Mouse (Mus musculus): ENCODE measurements around the gene Srebf1.

Gene Srebf1

DNA sequence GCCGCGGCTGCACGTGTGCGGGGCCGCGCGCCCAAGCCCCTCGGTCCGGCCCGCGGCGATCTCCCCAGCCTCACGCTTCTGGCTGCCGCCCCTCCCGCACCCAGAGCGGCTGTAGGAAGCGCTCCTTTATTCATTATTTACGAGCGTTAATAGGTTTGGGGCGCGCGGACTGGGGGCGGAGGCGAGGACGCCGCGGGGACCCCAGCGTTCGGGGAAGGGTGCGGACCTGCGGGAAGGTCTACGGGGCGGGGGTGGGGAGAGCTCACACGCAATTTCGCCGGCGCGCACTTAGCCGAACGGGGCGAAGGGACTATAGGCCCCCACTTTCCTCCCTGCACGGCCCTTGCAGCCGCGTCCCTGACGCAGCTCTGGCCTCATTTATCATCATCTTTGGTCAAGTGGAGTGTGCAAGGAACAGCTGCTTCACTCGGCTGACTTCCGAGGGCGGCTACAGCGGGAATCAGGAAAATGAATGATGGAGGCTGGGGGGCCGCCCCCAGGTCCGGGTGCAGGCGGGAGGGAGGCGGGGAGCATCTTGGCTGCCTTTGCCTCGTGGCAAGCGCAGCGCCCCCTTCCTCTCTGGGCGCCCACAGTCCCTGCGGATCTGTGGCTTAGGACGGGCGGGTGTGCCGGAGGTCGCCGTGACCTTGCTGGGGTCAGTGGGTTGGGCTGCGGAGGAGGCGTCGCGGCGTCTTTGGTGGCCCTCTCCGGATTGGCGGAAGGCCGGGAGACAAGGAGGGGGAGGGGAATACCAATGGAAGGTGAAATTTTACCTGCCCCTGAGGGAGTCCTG, 46.0 kb downstream of the Srebf1 start:
- DNase-seq = peak; percentile 63

DNA sequence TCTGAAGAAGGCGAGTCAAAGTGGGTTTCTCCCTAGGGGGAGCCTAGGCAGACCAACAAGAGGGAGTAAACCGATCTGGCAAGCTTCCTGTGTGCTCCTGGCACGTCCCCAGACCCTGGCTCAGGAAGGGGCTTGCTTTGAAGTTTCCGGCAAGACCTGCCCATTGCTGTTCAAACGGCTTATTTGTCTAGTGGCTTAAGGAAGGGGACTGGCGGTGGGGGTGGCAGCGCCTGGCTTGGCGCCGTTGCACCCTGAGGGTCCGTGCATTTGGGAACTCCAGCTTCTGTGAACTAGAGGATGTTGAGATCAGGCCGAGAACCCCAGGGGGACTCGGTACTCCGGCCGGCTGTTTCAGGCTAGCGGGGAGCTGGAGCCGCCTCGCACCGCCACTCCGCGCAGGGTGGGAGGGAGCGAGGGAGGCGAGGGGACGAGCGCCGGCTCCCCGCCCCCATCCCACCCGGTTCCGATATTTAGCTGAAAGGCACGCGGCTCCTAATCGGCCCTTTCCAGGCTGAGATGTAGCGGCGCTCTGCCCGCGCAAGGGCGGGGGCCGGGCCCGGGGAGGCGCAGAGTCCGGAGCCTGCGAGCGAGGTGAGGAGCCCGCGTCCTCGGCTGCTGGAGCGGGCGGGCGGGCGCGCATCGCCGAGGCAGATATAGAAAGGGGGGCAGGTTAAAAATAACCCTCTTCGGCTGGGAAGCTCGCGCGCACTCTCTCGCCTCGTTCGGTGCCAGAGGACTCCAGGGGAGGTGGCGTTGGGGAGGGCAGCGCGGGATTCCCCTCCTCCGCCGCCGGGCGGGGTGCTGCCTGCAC, 46.8 kb downstream of the Srebf1 start:
- peak; percentile 56 for DNase-seq

DNA sequence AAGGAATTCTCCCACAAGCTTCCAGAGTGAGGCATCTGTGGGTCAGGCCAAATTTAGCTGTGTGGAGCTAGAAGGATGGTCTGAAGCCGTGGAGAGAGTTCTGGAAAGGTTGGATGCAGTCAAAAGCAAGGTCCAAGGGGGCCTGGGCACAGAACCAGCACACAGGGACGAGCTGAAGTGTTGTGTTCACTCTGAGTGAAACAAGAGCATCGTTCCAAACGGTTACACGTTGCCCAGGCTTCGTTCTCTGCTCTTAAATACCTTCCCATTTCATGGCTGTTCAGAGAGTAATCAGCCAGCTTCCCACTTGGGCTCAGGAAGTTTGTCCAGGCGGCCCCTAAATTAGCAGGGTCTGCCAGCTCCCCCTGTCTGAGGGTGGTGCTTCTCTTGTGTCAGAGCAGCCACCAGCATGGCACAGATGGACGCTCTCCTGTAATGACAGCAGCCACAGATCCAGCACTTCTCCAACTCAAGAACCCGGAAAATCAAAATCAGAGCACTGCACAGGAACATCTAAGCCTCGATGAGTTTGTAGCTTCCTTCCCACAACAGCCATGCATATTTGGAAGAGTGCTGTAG, 48.7 kb downstream of the Srebf1 start:
- no peak for DNase-seq

DNA sequence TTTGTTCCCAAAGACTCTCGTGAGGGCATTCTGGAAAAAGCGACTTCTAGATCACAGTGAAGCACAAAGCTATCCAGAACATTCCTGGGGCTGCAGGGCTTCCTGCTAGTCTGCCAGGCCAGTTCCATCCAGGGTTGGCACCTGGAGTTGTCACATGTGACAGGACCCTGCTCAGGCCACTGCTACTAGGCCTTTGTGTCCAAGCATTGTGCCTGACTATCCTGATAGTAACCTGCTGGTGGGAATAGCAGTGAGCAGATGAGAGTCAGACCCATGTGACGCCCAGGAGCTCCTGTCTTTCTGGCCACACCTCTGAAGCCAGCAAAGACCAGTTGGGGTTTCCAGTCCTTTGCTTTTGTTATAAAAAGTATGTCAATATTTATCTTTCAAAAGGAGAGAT, 50.3 kb downstream of the Srebf1 start:
- DNase-seq = no peak

DNA sequence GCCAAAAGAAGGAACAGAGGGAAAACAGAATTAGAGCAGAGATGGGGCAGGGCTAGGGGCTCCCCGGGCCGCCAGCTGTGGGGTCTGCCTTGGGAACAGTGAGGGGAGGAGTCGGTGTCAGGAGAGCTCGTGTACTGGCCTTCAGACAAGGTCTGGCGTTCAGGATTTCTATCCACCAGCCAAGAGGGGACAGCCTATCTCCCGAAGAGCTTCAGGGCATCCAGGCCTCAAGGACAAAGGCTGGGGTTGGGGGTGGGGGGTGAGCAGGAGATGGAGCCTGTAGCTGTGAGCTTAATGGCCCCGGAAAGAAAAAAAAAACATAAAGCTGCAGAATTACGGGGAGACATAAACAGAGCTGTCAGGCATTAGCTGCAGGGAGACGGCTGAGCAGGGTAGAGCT, 53.6 kb downstream of the Srebf1 start:
- no peak for DNase-seq

DNA sequence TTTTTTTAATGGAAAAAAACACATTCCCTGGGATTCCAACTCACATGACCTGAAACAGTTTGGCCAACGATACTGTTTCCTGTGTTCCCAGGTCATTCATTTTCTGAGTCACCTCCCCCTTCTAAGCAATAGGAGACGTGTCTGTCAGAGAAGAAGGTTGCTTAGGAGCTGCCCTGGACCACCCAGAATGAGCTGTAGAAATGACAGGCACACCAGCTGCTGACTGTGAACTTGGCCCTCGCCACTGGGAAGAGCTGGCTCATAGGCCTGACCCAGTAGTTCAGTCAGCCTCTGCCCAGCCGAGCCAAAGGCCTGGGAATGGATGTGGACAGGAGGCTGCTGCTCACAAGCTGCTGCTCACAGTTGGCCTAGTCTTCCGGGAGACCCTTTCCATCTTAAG, 57.3 kb downstream of the Srebf1 start:
- DNase-seq = no peak

DNA sequence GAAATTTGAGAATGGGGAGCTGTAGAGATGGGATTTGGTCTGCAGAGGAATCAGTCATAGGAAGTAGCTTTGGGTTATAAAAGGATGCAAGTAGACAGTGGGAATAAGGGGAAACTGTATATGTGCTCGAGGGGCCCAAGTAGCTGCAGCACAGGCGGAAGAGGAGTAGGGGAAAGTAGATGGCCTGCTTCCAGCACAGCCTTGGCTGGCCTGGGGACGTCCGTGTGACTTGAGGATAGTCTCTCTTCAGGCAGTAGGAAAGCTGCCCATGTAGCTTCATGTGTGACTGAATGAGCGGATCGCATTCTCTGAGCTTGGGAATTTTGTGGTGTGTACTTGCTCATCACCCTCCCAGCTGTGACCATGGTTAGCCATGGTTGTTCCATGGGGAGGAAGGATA, 57.9 kb downstream of the Srebf1 start:
- DNase-seq = no peak

DNA sequence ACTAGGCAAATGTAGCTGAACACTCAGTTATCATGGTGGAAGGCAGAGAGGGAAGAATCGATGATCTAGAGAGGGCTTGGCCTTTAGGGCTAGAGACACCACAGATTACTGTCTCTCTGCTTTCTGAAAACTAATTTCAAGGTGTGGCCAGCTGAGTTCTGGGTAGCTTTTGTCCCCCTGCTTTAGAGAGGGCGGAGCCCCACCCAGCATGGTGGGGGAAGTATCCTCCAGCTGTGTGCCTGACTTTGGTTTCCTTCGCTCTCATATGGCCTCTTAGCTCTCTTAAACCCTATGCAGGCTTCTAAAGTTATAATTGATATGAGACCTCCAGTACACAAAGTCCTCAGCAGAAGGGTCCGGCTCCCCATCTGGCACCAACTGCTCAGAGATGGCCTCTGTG, 59.0 kb downstream of the Srebf1 start:
- DNase-seq = no peak

DNA sequence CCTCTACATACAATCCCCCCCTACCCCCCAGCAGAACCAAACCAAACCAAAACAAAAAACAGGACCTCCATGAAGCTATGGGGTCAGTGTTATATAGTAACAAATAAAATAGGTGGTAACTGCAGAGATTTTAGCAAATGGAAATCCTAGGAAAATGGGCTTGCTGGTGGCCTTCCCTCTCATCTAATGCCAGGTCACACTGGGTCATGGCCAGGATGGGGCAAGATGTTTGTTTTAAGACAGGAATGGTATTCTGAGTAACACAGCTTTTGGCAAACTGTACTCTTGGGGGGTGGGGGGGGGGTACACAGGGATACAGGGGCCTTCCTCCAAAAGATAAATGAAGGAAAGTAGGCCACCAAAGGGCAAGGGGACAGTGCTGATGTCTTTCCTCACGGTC, 59.8 kb downstream of the Srebf1 start:
- no peak for DNase-seq

DNA sequence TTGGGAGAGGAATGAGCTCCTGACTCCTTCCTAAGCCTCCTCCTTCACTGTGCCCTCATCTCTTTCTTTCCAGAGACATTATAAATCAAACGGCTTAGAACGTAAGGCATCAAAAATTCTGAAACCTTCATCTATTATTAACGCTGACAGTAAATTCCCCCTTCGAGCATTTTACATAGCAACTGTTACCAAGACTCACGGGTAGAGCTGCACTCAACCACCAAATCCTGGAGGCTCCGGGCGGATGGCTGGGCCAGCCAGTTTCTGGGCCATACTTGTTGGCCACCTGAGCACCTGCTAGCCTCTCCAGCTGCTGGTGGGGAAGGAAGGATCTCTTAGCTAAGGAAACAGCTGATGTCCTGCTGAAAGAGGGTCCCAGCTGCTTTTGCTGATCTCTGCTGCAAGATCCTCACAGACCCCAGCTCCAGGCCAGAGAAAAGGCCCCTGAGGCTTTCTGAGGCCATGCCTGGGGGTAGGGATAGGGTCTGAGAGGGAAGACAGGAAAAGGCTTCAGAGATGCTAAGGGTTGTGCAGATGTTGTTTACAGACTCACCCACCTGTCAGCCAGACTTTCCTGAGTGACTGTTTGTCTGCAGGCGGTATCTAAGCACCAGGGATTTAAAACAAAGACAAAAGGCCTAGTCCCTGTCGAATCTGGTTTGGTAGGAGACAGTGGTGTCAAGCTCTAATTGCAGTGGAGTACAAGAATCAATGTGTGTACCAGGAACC, 61.1 kb downstream of the Srebf1 start:
- no peak for DNase-seq

DNA sequence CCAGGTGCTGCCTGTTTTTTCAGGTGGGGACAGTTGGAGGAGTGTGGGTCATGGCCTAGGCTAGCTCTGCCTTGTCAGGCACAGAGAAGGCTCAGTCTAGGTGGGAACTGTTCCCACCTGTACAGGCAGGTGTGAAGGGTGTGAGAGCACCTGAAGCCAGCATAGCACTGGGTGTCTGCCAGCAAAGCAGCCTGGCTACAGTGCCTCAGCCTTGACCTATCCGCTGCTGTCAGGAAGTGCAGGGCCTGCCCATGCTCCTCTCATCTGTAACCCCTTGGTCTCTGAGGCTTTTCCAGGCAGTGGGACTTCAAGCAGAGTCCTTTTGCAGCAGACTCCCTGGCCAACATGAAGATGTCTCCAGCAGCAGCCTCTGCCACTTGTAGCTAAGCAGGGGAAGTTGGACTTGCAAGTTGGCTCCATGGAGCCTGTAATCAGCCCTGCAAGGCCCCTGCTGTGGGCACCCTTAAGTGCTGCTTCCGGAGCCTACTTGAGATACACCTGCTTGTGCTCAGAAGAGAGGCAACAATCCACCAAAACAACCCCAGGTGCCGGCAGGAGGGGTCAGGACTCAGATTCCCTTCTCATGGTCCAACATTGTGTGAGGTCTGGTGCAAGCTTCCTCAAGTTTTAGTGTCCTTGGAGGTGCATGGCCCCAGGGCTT, 61.8 kb downstream of the Srebf1 start:
- DNase-seq = no peak

DNA sequence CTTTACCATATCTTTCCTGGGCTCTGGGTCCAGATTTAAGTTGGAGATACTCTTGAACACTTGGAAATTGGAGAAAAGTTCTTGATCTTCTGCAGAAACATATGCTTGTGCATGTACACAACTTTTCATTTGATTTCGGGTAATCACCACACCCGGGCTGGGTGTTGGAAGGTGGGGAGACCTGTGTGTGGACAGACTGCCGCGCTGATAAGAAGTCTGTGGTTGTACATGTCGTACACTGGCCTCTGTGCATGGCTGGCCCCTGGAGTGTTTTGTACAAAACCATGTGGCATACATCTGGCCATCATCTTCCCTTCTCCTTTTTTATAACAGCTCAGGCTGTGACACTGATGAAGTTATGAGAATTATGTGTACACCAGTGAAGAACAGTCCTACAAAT, 62.4 kb downstream of the Srebf1 start:
- DNase-seq = no peak

DNA sequence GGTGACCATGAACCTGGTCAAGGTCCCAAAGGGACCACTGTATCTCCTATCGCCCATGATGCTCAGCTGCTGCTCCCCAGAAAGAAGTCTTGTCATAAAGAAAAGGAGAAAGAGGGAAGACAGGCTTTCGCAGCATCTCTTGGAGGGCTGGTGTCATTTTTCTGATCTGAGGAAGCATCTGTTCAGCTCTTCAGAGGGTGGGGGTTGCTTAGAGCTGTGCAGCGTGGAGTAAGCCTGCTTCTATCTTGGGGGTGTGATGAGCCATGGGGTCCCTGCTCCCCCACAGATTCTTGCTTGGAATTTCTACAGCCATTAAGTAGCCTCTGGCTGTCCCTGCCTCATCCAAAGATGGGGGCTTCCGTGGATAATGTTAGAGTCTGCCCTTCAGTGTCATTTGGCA, 64.1 kb downstream of the Srebf1 start:
- DNase-seq = no peak

DNA sequence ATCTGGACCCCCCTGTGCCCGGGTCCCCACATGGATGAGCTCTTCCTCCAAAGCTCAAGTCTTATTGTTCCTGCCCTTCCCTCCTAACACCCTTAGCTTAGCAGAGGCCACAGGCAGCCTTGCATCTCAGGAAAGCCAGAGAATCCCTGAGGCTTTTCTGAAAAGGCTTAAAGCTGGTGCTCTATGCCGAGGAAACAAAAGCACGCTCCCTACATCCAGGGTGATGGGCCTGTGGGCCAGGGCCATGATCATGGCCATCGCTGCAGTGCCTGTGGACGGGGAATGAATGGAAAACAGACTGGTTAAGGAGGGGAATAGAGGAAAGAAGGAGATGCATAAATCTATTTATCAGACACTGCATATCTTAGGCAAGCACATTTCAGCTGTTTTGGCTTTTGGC, 66.7 kb downstream of the Srebf1 start:
- DNase-seq = no peak

DNA sequence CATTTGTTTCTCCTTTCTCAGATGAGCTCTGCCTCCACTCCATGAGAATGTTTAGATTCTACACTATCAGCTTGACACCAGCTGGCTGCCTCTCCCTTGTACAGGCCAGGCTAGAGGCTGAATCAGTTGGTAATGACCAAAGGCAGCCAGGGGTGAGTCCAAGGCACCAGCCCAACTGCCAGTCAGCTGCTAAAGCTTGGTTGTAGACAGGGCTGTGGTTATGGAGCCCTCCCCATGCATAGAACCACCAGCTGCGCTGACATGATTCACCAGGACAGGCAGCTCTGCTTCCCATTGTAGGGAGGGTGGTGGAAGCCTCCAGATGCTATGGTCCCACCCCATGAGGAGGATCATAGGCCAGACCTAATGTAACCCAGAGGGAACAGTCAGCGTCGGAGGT, 68.4 kb downstream of the Srebf1 start:
- DNase-seq = no peak

DNA sequence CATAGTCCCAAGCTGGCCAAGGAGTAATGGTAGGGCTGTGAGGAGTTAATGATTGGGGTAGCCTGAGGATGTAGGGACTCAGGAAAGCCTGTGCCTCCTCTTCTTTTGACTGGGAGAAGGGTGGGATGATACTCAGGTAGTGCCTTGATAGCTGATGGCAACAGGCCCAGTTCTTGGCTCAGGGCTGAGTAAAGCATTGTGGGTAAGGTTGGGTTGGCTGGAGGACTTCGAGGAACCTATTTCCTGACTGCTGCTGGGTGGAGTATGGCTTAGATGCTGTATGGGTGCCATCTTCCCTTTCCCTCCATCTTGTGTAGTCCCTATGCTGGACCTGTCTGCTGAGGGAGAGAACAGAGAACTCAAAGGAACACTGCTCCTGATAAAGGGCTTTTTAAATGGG, 70.0 kb downstream of the Srebf1 start:
- DNase-seq = no peak

DNA sequence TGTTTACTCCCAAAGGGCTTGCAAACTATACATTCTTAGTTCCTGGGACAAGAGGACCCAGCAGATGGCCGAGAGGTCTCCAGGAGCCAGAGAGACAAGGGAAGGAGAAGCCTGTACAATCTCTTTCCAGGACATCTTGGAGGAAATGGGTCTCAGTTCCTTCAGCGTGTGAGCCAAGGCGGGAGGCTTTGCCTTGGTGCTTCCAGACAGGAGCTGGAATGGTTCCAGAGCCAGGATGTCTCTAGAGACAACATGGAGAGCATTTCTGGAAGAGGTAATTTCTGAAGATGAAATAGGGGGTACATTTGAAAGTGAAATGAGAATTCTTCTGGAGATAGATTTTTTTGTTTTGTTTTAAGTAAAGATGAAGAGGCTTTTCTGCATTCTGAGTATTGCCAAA, 71.7 kb downstream of the Srebf1 start:
- no peak for DNase-seq
